Mouse (Mus musculus) stomach, postnatal 0 days (tissue): ENCODE results near the gene Cntnap2. TPM values are rescaled to one million over a fixed set of nuclear protein-coding genes. Genes with fewer than 3 reads are reported as not detected.

Experiments
- ATAC-seq: fragments of 200-750 bp; cut with Nextera tagmentation; 2 replicates; pipeline ENCODE4 v1.8.0; 2017; ENCODE audit not compliant: low FRiP score, low TSS enrichment
- DNase-seq: peaks from one replicate; pipeline ENCODE4 v3.0.0-alpha.2; 2016; ENCODE audit warnings: low spot score
- H3K27ac ChIP-seq: fragments of 300-500 bp; sonication (generic); replicated peaks from 2 replicates; pipeline ENCODE4 v1.5.1; 2014; ENCODE audit warnings: mild to moderate bottlenecking, control low read depth
- H3K27me3 ChIP-seq: fragments of 300-500 bp; sonication (generic); 2 replicates; pipeline ENCODE4 v1.6.1; 2014; ENCODE audit warnings: low read length; ENCODE audit not compliant: control insufficient read depth, insufficient read depth
- H3K36me3 ChIP-seq: fragments of 300-500 bp; sonication (generic); 2 replicates; pipeline ENCODE4 v1.6.1; 2014; ENCODE audit warnings: low read length, mixed read lengths; ENCODE audit not compliant: control insufficient read depth, insufficient read depth
- H3K4me1 ChIP-seq: fragments of 300-500 bp; sonication (generic); replicated peaks from 2 replicates; pipeline ENCODE4 v1.6.1; 2014; ENCODE audit warnings: antibody characterized with exemption; ENCODE audit not compliant: control insufficient read depth, insufficient read depth
- H3K4me2 ChIP-seq: fragments of 300-500 bp; sonication (generic); replicated peaks from 2 replicates; pipeline ENCODE4 v1.6.1; 2014; ENCODE audit warnings: low read depth, mild to moderate bottlenecking, control low read depth, moderate library complexity
- H3K4me3 ChIP-seq: fragments of 300-500 bp; sonication (generic); 2 replicates; pipeline ENCODE4 v1.5.1; 2014; ENCODE audit warnings: low read depth, low read length, control low read depth
- H3K9ac ChIP-seq: fragments of 300-500 bp; sonication (generic); 2 replicates; pipeline ENCODE4 v1.6.1; 2014; ENCODE audit warnings: mild to moderate bottlenecking, low read length, control low read depth, mixed read lengths
- H3K9me3 ChIP-seq: fragments of 300-500 bp; sonication (generic); 2 replicates; pipeline ENCODE4 v1.6.1; 2016; ENCODE audit warnings: low read length; ENCODE audit not compliant: control insufficient read depth
- CTCF ChIP-seq: IDR thresholded peaks from 2 replicates; pipeline ENCODE4 v1.5.1; 2016; ENCODE audit warnings: antibody characterized with exemption, low read depth, mild to moderate bottlenecking, moderate library complexity
- EP300 ChIP-seq: optimal IDR thresholded peaks from 2 replicates; pipeline ENCODE3; 2016; ENCODE audit warnings: antibody characterized with exemption
- WGBS: fragments of 180-500 bp; shearing (Covaris S2); extraction: QIAGEN DNeasy Blood & Tissue Kit; methylation state at CpG from one replicate; pipeline ENCODE4 v1.1.7; 2014; 5-methylcytosine and 5-hydroxymethylcytosine counted together
- polyA plus RNA-seq: library from polyadenylated mRNA; unstranded; fragments of >200 nt; fragmentation: Nextera tagmentation; extraction: Ambion mirVana; gene quantifications from 2 replicates; pipeline ENCODE4 v1.2.1, GENCODE M21; 2015

The Cntnap2 gene
- polyA plus RNA-seq, 1 experiment from 2014 or later: 0.55 TPM

GRCm38 (mm10) chr6:46866317-46866716 lies 1807.2 kb downstream of the Cntnap2 start:
- DNase-seq: no peak
- no peak overlapping the region for H3K27ac ChIP-seq
- H3K4me2 ChIP-seq: no peak overlapping the region
- no peaks in the 10 kb centered on the region for H3K4me1 ChIP-seq
- no peak for ATAC-seq
- H3K27me3 ChIP-seq: no peaks in the 10 kb centered on the region
- no peaks in the 10 kb centered on the region for H3K36me3 ChIP-seq
- no peak overlapping the region for H3K4me3 ChIP-seq
- TF ChIP-seq CTCF (peak; percentile 37), EP300 (no peak)
- H3K9ac ChIP-seq: no peak overlapping the region
- no peaks in the 10 kb centered on the region for H3K9me3 ChIP-seq

- H3K36me3 ChIP-seq: no peaks in the 10 kb centered on the region
- no peak overlapping the region for H3K4me3 ChIP-seq
- ATAC-seq (no peak), DNase-seq (no peak)
- no peak overlapping the region for H3K27ac ChIP-seq
- H3K4me2 ChIP-seq: no peak overlapping the region
- H3K4me1 ChIP-seq: no peaks in the 10 kb centered on the region
- H3K27me3 ChIP-seq: no peaks in the 10 kb centered on the region
- 71% methylated on average over 2 of the region's 2 CpGs for WGBS
- no peak overlapping the region for H3K9ac ChIP-seq
- no peaks in the 10 kb centered on the region for H3K9me3 ChIP-seq
- TF ChIP-seq CTCF: no peak
These were observed 1827.1 kb downstream of the Cntnap2 start for GRCm38 (mm10) chr6:46886230-46886629.

- Histone ChIP-seq H3K4me3 (no peak overlapping the region), H3K27ac (no peak overlapping the region), H3K4me2 (no peak overlapping the region), H3K27me3 (no peaks in the 10 kb centered on the region), H3K9me3 (no peaks in the 10 kb centered on the region), H3K9ac (no peak overlapping the region), H3K36me3 (no peaks in the 10 kb centered on the region), H3K4me1 (no peaks in the 10 kb centered on the region)
- TF ChIP-seq CTCF: no peak
- TF ChIP-seq EP300: no peak
- DNase-seq: no peak
- 74% methylated on average over 2 of the region's 2 CpGs for WGBS
- no peak for ATAC-seq
These were observed 1850.0 kb downstream of the Cntnap2 start for GRCm38 (mm10) chr6:46909167-46909566.

- no peaks in the 10 kb centered on the region for H3K27me3 ChIP-seq
- DNase-seq (no peak), ATAC-seq (no peak)
- H3K27ac ChIP-seq: no peak overlapping the region
- H3K9me3 ChIP-seq: no peaks in the 10 kb centered on the region
- H3K4me2 ChIP-seq: no peak overlapping the region
- H3K9ac ChIP-seq: no peak overlapping the region
- peak; percentile 46 for TF ChIP-seq CTCF
- TF ChIP-seq EP300: no peak
- WGBS: 49% methylated on average over 8 of the region's 8 CpGs
- no peak overlapping the region for H3K4me3 ChIP-seq
- no peaks in the 10 kb centered on the region for H3K4me1 ChIP-seq
- no peaks in the 10 kb centered on the region for H3K36me3 ChIP-seq
These were observed 1859.6 kb downstream of the Cntnap2 start for GRCm38 (mm10) chr6:46918701-46919274.

GRCm38 (mm10) chr6:46919973-46920372 lies 1860.8 kb downstream of the Cntnap2 start:
- no peaks in the 10 kb centered on the region for H3K4me1 ChIP-seq
- H3K27ac ChIP-seq: no peak overlapping the region
- no peak for ATAC-seq
- H3K4me2 ChIP-seq: no peak overlapping the region
- no peak for DNase-seq
- no peaks in the 10 kb centered on the region for H3K9me3 ChIP-seq
- H3K9ac ChIP-seq: no peak overlapping the region
- H3K36me3 ChIP-seq: no peaks in the 10 kb centered on the region
- no peak overlapping the region for H3K4me3 ChIP-seq
- H3K27me3 ChIP-seq: no peaks in the 10 kb centered on the region
- WGBS: 73% methylated on average over 3 of the region's 3 CpGs
- no peak for TF ChIP-seq CTCF
- TF ChIP-seq EP300: no peak

- ATAC-seq (no peak), DNase-seq (no peak)
- Histone ChIP-seq H3K27me3 (no peaks in the 10 kb centered on the region), H3K27ac (no peak overlapping the region), H3K9me3 (no peaks in the 10 kb centered on the region), H3K4me2 (no peak overlapping the region), H3K9ac (no peak overlapping the region), H3K4me3 (no peak overlapping the region), H3K4me1 (no peaks in the 10 kb centered on the region), H3K36me3 (no peaks in the 10 kb centered on the region)
- 49% methylated on average over 7 of the region's 7 CpGs for WGBS
- TF ChIP-seq CTCF (no peak), EP300 (no peak)
These were observed 1865.6 kb downstream of the Cntnap2 start for GRCm38 (mm10) chr6:46924709-46925108.
